In the genomic region with DNA sequence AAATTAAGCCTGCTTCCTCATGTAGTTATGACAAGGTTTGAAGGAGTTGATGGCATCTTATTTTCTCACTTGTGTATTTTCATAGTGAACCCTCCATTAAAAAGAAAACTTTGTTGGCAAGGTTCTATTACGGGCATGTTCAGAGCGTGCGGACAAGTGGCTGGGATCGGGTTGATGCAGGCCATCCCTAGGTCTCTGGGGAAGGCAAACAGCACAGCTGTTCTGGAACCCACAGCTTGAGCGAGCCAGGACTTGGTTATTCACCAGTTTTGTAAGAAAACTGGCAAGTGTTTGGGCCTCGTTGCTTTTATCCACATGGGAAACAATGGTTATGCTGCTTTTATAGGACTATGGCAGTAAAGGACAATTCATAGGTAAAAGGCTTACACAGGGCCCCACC, we compare ENCODE assay signal across 45 mouse cellular contexts. TPM values are rescaled to one million over a fixed set of nuclear protein-coding genes. Genes with fewer than 3 reads are reported as not detected.
"Had no signal": no experiment of that assay in that cellular context is flagged by ENCODE, and none has a peak within 500 bp of the region (broad histone marks: within the 10 kb centered on the region; RNA-seq: fewer than 3 reads in every experiment).

No protein-coding gene starts in this region.

- H3K4me1 ChIP-seq: limb, embryonic 10.5 days; limb, embryonic 12.5 days; limb, embryonic 13.5 days; liver, embryonic 12.5 days; liver, embryonic 13.5 days; liver, embryonic 15.5 days; lung, embryonic 15.5 days; megakaryocyte, embryonic 14.5 days; midbrain, embryonic 10.5 days; midbrain, embryonic 12.5 days; midbrain, embryonic 13.5 days; midbrain, embryonic 15.5 days had no signal

- H3K27me3 ChIP-seq: limb, embryonic 12.5 days; limb, embryonic 13.5 days; limb, embryonic 15.5 days; liver, embryonic 12.5 days; liver, embryonic 13.5 days; liver, embryonic 15.5 days; lung, embryonic 15.5 days; midbrain, embryonic 12.5 days; midbrain, embryonic 13.5 days; midbrain, embryonic 15.5 days had no signal

- H3K27ac ChIP-seq: left cerebral cortex, adult 2 months; limb, embryonic 10.5 days; limb, embryonic 12.5 days; limb, embryonic 13.5 days; limb, embryonic 15.5 days; liver, embryonic 12.5 days; liver, embryonic 13.5 days; liver, embryonic 14.5 days; liver, embryonic 15.5 days; lung, embryonic 15.5 days; macrophage; midbrain, embryonic 10.5 days; midbrain, embryonic 12.5 days; midbrain, embryonic 13.5 days; midbrain, embryonic 15.5 days had no signal

- H3K4me2 ChIP-seq: limb, embryonic 12.5 days; limb, embryonic 13.5 days; limb, embryonic 15.5 days; liver, embryonic 12.5 days; liver, embryonic 13.5 days; liver, embryonic 15.5 days; lung, embryonic 14.5 days; lung, embryonic 15.5 days; midbrain, embryonic 11.5 days; midbrain, embryonic 12.5 days; midbrain, embryonic 13.5 days; midbrain, embryonic 15.5 days had no signal

- H3K36me3 ChIP-seq: limb, embryonic 10.5 days; limb, embryonic 12.5 days; limb, embryonic 13.5 days; limb, embryonic 15.5 days; liver, embryonic 12.5 days; liver, embryonic 13.5 days; liver, embryonic 15.5 days; lung, embryonic 15.5 days; midbrain, embryonic 10.5 days; midbrain, embryonic 12.5 days; midbrain, embryonic 13.5 days; midbrain, embryonic 15.5 days had no signal

- H3K9ac ChIP-seq: limb, embryonic 12.5 days; limb, embryonic 13.5 days; limb, embryonic 15.5 days; liver, embryonic 12.5 days; liver, embryonic 13.5 days; liver, embryonic 14.5 days; liver, embryonic 15.5 days; liver, postnatal 0 days; lung, embryonic 14.5 days; lung, embryonic 15.5 days; midbrain, embryonic 12.5 days; midbrain, embryonic 13.5 days; midbrain, embryonic 15.5 days had no signal

- H3K9me3 ChIP-seq: limb, embryonic 10.5 days; limb, embryonic 12.5 days; limb, embryonic 13.5 days; limb, embryonic 15.5 days; liver, embryonic 12.5 days; liver, embryonic 13.5 days; liver, embryonic 15.5 days; lung, embryonic 15.5 days; megakaryocyte, embryonic 14.5 days; midbrain, embryonic 10.5 days; midbrain, embryonic 12.5 days; midbrain, embryonic 13.5 days; midbrain, embryonic 15.5 days had no signal

- DNase-seq: left cerebral cortex, postnatal 4 days; liver; liver, embryonic 13.5 days; liver, postnatal 0 days; lung, adult 18-20 months; lung, adult 2 months; lung, embryonic 14.5 days; lung, postnatal 10 days; lung, postnatal 14 days; lung, postnatal 36 days; lung, postnatal 4 days; midbrain, embryonic 14.5 days had no signal

- ATAC-seq: liver, embryonic 12.5 days; liver, postnatal 0 days; lung, postnatal 0 days; midbrain, embryonic 13.5 days; midbrain, embryonic 15.5 days; midbrain, embryonic 16.5 days had no signal

- H3K4me3 ChIP-seq: left cerebral cortex, adult 2 months; limb, embryonic 10.5 days; limb, embryonic 12.5 days; limb, embryonic 13.5 days; limb, embryonic 15.5 days; liver, embryonic 12.5 days; liver, embryonic 13.5 days; liver, embryonic 15.5 days; lung, embryonic 15.5 days; megakaryocyte, embryonic 14.5 days; midbrain, embryonic 10.5 days; midbrain, embryonic 12.5 days; midbrain, embryonic 13.5 days; midbrain, embryonic 15.5 days had no signal

RNA-seq across cellular contexts. Expression of gene Il23r, which starts 48.5 kb away (rescaled TPM):
- total RNA-seq: left cerebral cortex, adult 18-20 months; left cerebral cortex, adult 2 months; left cerebral cortex, adult 8-10 months; left cerebral cortex, postnatal 14 days; left cerebral cortex, postnatal 25 days; left cerebral cortex, postnatal 36 days; left cerebral cortex, postnatal 4 days; liver, adult 2 months; megakaryocyte progenitor cell, adult 5-6 weeks; megakaryocyte-erythroid progenitor cell, adult 5-6 weeks; midbrain, postnatal 0 days; monocyte, adult 5-6 weeks had no signal
- polyA plus RNA-seq: limb, embryonic 10.5 days; limb, embryonic 11.5 days; limb, embryonic 12.5 days; limb, embryonic 13.5 days; limb, embryonic 14.5 days; liver, adult 2 months; liver, embryonic 12.5 days; liver, embryonic 13.5 days; liver, embryonic 14.5 days; liver, embryonic 15.5 days; liver, embryonic 16.5 days; liver, postnatal 0 days; lung, embryonic 14.5 days; lung, embryonic 15.5 days; lung, embryonic 16.5 days; lung, postnatal 0 days; midbrain, embryonic 10.5 days; midbrain, embryonic 11.5 days; midbrain, embryonic 12.5 days; midbrain, embryonic 13.5 days; midbrain, embryonic 14.5 days; midbrain, embryonic 15.5 days; midbrain, embryonic 16.5 days; neural tube, embryonic 11.5 days had no signal
